Mouse (Mus musculus): ENCODE measurements around the gene Agpat3. TPM values are rescaled to one million over a fixed set of nuclear protein-coding genes. Genes with fewer than 3 reads are reported as not detected.
A peak's percentile ranks its signal among the peaks of the same experiment; 100 is the strongest.
"Not testable (repeated sequence)": the region's sequence is repeated elsewhere in the genome, so short reads cannot be mapped to it uniquely, and the experiment has no call there.

The Agpat3 gene
- total RNA-seq, 2 experiments from 2014 or later: 160 to 164 TPM

DNA sequence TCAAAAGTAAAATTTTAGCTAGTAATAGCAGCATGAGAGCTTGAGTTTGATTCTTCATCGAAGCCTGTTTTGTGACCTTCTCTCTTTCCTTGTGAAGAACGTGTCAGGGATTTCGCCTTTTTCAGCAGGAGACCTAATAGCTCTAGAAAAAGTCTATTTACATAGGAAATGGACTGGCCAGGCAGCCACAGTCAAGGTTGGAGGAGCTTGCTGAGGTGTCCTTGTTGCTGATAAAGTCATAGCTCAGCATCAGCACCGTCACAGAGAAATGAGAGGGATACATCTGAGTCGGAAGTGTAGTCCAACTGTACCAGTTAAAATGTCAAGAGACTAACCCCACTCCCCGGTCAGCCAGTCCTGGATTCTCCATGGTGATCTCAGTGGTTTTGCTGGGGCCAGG is 13.3 kb upstream of the Agpat3 start:
- DNase-seq: no peak
- intact Hi-C loops (cut with DNase I; ENCODE audit: low total_unique reads): no loop called here

DNA sequence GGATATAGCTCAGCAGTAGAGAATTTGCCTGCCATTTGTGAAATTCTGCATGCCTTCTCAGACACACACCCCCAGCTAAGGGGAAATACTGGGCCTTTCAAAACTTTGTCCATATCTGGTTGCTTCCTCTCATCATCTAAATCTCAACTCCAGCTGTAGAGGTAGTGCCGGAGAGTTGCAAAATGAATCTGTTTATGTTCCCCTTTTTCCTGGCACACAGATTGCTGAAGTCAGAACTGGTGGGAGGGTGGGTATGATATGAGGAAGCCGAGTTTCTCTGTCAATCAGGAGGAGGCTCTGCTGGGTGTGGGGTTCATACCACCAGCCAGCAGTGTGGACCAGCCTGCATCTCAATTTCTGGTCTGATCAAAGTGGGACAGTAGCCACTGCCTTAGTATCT is 11.8 kb upstream of the Agpat3 start:
- DNase-seq: no peak
- intact Hi-C loops (cut with DNase I; ENCODE audit: low total_unique reads): no loop called here

DNA sequence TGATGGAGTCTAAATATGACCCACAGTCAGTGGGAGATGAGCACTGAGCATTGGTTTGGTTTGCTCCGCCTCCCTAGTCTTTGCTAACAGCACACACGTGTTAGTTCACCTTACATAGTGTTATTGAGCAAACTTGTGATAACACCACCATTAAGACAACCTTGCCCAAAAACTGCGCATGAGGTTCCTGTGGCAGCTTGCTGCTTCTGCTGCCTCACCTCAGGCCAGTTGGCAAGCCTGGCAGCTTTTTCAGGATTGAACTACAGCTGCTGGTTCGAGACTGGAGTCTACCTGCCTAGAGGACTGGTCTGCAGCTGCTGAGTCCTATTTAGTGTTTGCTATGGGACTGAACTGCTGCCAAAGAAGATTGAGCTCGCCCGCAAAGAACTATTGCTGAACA is 11.1 kb upstream of the Agpat3 start:
- no peak for DNase-seq
- intact Hi-C loops (cut with DNase I; ENCODE audit: low total_unique reads): no loop called here

- intact Hi-C loops (cut with DNase I; ENCODE audit: low total_unique reads): no loop called here
- DNase-seq: peak; percentile 65
These were observed 9.7 kb upstream of the Agpat3 start for GRCm38 (mm10) chr10:78361951-78362350.

DNA sequence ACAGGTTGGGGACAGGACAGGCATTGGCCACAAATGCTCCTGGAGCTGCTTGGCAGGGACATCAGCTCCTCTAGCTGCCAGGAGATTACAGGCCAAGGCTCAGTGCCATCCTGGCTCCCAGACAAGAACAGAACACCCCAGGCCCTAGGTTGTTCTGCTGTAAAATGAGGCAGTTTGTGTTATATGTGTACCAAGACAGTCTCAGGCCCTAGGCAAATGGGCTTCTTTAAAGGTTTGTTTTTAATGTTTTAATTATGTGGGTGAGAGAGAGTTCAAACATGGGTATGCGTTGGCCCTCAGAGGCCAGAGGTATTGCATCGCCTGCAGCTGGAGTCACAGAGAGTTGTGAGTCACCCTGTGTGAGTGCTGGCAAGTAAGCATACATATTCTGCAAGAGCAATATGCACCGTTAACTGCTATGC is 8.0 kb upstream of the Agpat3 start:
- DNase-seq: no peak
- intact Hi-C loops (cut with DNase I; ENCODE audit: low total_unique reads): no loop called here

DNA sequence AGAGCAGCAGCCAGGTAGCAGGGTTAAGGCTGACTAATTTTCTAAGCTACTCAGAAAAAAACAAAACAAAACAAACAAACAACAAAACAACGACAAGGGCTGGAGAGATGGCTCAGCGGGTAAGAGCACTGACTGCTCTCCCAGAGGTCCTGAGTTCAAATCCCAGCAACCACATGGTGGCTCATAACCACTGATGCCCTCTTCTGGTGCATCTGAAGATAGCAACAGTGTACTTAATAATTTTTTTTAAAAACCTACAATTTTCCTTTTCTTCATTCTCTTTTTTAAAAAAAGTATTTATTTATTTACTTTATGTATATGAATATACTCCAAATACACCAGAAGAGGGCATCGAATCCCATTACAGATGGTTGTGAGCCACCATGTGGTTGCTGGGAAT is 6.7 kb upstream of the Agpat3 start:
- DNase-seq; intact Hi-C loops (cut with DNase I; ENCODE audit: low total_unique reads): not testable (repeated sequence)

DNA sequence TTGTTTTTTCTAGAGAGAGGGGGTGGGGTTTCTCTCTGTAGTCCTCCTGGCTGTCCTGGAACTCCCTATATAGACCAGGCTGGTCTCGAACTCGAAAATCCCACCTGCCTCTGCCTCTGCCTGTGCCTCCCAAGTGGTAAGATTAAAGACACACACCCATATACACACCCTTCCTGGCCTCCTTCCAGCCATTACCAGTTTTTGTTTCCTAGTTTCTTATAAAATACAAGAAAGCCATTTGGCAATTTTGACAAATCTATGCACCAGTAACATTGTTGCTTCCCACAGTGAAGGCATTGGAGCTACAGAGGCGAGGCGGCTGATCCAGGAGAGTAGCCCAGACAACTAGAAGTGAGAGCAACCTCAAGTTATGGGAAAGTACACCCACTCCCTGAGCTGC is 6.0 kb upstream of the Agpat3 start:
- intact Hi-C loops (cut with DNase I; ENCODE audit: low total_unique reads): no loop called here
- DNase-seq: no peak

GRCm38 (mm10) chr10:78357742-78358141 is 5.5 kb upstream of the Agpat3 start:
- intact Hi-C loops (cut with DNase I; ENCODE audit: low total_unique reads): no loop called here
- DNase-seq: no peak

GRCm38 (mm10) chr10:78355931-78356593 is 3.8 kb upstream of the Agpat3 start:
- no peak for DNase-seq
- intact Hi-C loops (cut with DNase I; ENCODE audit: low total_unique reads): no loop called here

DNA sequence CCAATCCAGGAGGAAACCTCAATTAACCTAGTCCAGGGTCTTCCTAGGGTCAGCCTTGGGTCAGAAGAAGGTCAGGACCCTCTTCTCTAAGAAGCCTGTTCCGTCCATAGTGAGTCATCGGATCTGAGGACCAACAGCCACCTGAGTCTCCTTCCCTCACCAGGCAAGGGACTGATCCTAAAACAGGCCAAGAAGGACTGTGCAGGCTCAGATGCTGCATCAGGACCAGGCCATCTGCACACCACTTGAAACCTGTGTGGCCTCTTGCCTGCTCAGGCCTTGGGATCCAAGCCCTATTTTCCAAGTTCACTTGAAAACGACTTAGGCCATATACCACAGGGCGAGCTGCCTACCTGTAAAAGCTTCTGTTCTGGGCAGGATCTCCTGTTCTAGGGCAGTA is 907 bp upstream of the Agpat3 start:
- intact Hi-C loops (cut with DNase I; ENCODE audit: low total_unique reads): no loop called here
- DNase-seq: no peak

DNA sequence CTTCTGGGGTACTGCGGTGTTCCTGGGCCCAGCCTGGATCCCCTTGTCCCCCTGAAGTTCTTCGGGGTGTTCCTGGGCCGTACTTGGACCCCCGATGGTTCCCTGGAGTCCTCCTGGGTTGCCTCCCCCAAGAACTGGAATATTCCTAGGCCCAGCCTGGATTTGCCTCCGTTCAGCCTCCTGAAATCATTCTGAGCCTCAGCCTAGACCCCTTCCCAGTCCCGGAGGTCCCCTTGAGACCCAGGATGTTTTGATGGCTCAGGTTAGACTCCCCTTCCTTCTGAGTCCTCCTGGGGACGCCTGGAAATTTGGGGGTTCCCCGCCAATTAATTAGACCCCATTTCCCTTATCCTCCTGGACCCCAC is 359 bp upstream of the Agpat3 start:
- DNase-seq: no peak
- intact Hi-C loops (cut with DNase I; ENCODE audit: low total_unique reads): no loop called here

DNA sequence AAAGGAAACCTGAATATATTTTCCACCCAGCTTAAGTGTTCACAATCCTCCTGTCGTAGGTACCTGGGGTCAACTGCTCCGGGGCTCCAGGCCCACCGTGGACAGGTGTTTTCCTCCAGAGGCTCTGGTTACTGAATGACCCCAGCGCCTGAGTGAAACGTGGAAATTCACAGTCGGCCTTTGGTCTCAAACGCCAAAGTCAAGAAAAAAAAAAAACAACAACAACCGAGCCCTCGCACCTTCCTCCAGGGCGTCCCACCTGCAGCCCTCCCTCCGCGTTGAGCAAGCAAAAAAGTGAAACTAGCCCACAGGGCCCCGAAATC is 764 bp downstream of the Agpat3 start:
- intact Hi-C loops (cut with DNase I; ENCODE audit: low total_unique reads): no loop called here
- no peak for DNase-seq

DNA sequence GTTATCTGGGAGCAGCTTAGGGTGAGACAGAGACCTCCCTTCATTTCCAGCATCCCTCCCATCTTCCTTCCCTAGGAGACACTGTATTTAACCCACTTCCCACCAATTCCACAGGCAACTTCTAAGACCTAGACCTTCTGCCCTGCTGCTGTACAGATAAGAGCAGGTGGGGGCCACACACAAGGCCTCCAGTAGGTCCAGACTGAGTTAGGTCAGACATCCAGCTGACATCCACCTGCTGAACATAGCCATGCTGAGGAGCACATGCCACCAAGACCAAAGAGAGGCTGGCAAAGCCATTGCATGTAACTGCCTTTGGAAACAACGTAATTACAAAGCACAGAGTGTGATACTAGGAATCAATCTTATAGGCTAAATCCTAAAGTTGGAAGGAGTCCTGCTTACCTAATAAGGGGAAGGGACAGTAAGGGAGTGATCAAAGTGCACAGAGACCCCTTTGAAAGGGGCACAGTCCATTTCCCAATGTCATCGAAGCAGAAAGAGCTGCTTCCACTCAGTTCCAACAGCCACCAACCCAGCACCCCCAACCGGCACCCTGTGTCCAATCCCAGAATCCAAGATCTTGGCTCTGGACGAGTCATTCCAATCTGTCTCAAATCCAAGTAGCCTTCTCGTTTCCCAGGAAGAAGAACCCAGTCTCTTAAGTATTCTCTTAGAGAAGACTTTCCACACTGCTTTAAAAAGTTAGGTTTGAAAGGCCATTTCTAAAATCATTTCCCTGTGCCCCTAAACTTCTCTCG is 1.3 kb downstream of the Agpat3 start:
- no peak for DNase-seq
- intact Hi-C loops (cut with DNase I; ENCODE audit: low total_unique reads): no loop called here

DNA sequence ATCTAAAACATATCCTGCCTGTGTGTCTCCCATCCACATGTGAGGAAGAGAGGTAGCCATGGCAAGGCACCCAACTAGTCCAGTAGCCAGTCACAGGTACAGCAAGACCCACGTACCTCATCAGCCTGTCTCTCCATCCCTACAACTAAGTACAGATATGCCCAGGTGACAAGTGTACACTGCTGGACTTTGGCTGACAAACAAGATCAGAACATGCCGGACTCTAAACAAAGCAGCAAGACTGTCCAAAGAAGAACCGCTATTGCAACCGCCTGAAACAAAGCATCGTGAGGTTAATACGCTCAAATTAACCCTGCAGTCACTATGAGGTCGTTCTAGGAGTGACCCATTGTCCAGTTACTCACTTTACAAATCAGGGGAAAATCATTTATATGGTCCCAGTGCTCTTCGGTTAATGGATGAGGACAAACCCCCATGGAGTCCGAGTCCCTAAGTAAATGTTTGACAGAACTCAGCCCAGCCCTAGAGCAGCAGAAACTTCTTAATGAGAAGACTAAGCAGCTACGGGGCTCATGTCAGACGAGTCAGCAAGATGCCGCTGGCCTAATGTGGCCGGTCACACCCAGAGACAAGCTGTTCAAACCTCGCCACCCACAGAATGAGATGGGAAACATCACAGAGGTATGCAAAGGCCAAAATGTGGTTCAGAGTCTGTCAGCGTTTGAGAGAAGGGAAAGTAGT is 2.7 kb downstream of the Agpat3 start:
- intact Hi-C loops (cut with DNase I; ENCODE audit: low total_unique reads): loop anchor here (10.0 kb wide), 1 partner anchor 65 kb away; no protein-coding TSS in a partner anchor
- DNase-seq: no peak

GRCm38 (mm10) chr10:78348211-78348610 is 4.1 kb downstream of the Agpat3 start:
- no peak for DNase-seq
- intact Hi-C loops (cut with DNase I; ENCODE audit: low total_unique reads): loop anchor here (10.0 kb wide), 1 partner anchor 63 kb away; no protein-coding TSS in a partner anchor

- DNase-seq: no peak
These were observed 4.8 kb downstream of the Agpat3 start for GRCm38 (mm10) chr10:78347486-78347885.

GRCm38 (mm10) chr10:78345466-78345865 is 6.8 kb downstream of the Agpat3 start:
- DNase-seq: no peak
- intact Hi-C loops (cut with DNase I; ENCODE audit: low total_unique reads): loop anchor here (10.0 kb wide), 1 partner anchor 61 kb away; no protein-coding TSS in a partner anchor

More at GRCm38 (mm10) chr10:78347486-78347885, 4.8 kb downstream of the Agpat3 start:
- intact Hi-C loops (cut with DNase I; ENCODE audit: low total_unique reads): loop anchor here (10.0 kb wide), 1 partner anchor 63 kb away; no protein-coding TSS in a partner anchor

DNA sequence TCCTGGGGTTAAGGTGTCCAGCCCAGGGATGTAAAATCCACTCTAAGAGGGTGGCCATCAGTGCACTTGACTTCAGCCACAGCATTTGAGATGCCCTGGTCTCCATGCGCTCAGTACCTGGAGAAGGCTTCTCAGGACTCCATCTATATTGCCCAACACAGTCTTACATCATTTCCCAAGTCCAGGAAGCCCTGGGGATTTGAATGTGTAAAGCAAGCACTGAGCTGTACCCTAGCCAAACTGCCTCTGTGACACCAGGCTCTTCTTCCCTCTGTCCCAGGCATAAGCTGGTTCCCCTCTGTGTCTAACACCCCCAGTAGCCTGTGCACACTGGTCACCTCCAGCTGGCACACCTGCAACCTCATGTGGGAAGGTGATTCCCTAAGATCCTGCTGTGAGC is 10.2 kb downstream of the Agpat3 start:
- intact Hi-C loops (cut with DNase I; ENCODE audit: low total_unique reads): loop anchor here (10.0 kb wide), 1 partner anchor 57 kb away; no protein-coding TSS in a partner anchor
- DNase-seq: no peak

DNA sequence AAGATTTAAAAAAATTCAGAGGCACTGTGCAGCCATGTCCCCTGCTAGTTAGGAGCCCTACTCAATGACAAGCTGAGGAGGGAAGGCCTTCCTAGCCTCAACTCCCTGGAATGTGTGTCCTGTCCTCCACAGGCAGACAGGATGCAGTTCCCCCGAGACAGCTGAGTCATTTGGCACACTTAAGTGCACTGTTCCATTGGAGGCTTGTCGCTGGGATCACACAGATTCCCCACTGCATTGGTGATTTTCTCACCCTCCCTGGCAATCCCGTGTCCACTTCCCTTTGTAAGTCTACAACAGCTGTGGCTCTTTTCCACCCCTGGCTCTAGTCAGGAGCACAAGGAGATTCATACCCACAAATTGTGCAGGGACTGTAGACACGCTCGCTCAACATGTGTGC is 14.1 kb downstream of the Agpat3 start:
- peak; percentile 59 for DNase-seq
- intact Hi-C loops (cut with DNase I; ENCODE audit: low total_unique reads): no loop called here

- intact Hi-C loops (cut with DNase I; ENCODE audit: low total_unique reads): no loop called here
- DNase-seq: no peak
These were observed 17.2 kb downstream of the Agpat3 start for GRCm38 (mm10) chr10:78334923-78335561.

Data from gastrocnemius, postnatal 14 days (tissue).